Mouse (Mus musculus): ENCODE results near the gene Olfr1472. TPM values are rescaled to one million over a fixed set of nuclear protein-coding genes. Genes with fewer than 3 reads are reported as not detected.
"Not testable (repeated sequence)": the region's sequence is repeated elsewhere in the genome, so short reads cannot be mapped to it uniquely, and the experiment has no call there.

Olfr1472 gene
- total RNA-seq (2021), result not detected in 2 replicates
- long read RNA-seq, result 0 reads

GRCm38 (mm10) chr19:13455986-13456385 is at the start of gene Olfr1472:
Gene Olfr1472 (minus strand): TSS chr19:13456086.
- DNase-seq, result no peak

- no peak for DNase-seq
Measured at GRCm38 (mm10) chr19:13500246-13500645, 44.4 kb upstream of the Olfr1472 start, which contains the start of gene Olfr1477. Gene Olfr1477 (plus strand): TSS chr19:13500546.

- no peak for DNase-seq
Measured at GRCm38 (mm10) chr19:13480096-13480495, 24.2 kb upstream of the Olfr1472 start, which contains the start of gene Olfr1475. Gene Olfr1475 (minus strand): TSS chr19:13480196.

- not testable (repeated sequence) for DNase-seq
Measured at GRCm38 (mm10) chr19:13469265-13469664, 13.4 kb upstream of the Olfr1472 start, which contains the start of gene Olfr1474. Gene Olfr1474 (plus strand): TSS chr19:13469565.

- DNase-seq, result not testable (repeated sequence)
Measured at GRCm38 (mm10) chr19:13443109-13443508, 12.8 kb downstream of the Olfr1472 start, which contains the start of gene Olfr1471. Gene Olfr1471 (plus strand): TSS chr19:13443409.

- DNase-seq, result no peak
Measured at GRCm38 (mm10) chr19:13407549-13407948, 48.3 kb downstream of the Olfr1472 start, which contains the start of gene Olfr1469. Gene Olfr1469 (plus strand): TSS chr19:13407849.

Other genes with a start within 250 kb of the Olfr1472 start
- gene Olfr1463, start 224.8 kb downstream of the Olfr1472 start, total RNA-seq (2021), result not detected in 2 replicates
- not detected in 2 replicates for gene Olfr1465, start 140.5 kb downstream of the Olfr1472 start, total RNA-seq (2021)
- gene Olfr1466, start 117.2 kb downstream of the Olfr1472 start, total RNA-seq (2021), result not detected in 2 replicates
- not detected in 2 replicates for gene Olfr1467, start 93.8 kb downstream of the Olfr1472 start, total RNA-seq (2021)
- gene Olfr1469, start 48.2 kb downstream of the Olfr1472 start, total RNA-seq (2021), result not detected in 2 replicates
- gene Olfr1471, start 12.7 kb downstream of the Olfr1472 start, total RNA-seq (2021), result not detected in 2 replicates
- gene Olfr1474, start 13.5 kb upstream of the Olfr1472 start, total RNA-seq (2021), result not detected in 2 replicates
- not detected in 2 replicates for gene Olfr1475, start 24.1 kb upstream of the Olfr1472 start, total RNA-seq (2021)
- not detected in 2 replicates for gene Olfr1477, start 44.5 kb upstream of the Olfr1472 start, total RNA-seq (2021)
- gene Olfr1480, start 71.8 kb upstream of the Olfr1472 start, total RNA-seq (2021), result not detected in 2 replicates
- gene Olfr1484, start 127.4 kb upstream of the Olfr1472 start, total RNA-seq (2021), result not detected in 2 replicates
- not detected in 2 replicates for gene Olfr1487, start 161.3 kb upstream of the Olfr1472 start, total RNA-seq (2021)
- not detected in 2 replicates for gene Olfr1489, start 175.5 kb upstream of the Olfr1472 start, total RNA-seq (2021)
- not detected in 2 replicates for gene Olfr1490, start 195.0 kb upstream of the Olfr1472 start, total RNA-seq (2021)
- gene Olfr1491, start 241.2 kb upstream of the Olfr1472 start, total RNA-seq (2021), result not detected in 2 replicates

Measured in adrenal gland, postnatal 25 days (tissue).